Mouse (Mus musculus): ENCODE measurements at regions not wholly inside any gene's neighbourhood (a gene's known extent, or its start where the extent isn't known, plus 50 kb on each side); places are given as distances from the start of the nearest gene placed in this dataset.

GRCm38 (mm10) chr15:6934564-6934980, 59.8 kb upstream of the Osmr start:
- no peak for ATAC-seq (ENCODE audit: poor library complexity, severe bottlenecking)

DNA sequence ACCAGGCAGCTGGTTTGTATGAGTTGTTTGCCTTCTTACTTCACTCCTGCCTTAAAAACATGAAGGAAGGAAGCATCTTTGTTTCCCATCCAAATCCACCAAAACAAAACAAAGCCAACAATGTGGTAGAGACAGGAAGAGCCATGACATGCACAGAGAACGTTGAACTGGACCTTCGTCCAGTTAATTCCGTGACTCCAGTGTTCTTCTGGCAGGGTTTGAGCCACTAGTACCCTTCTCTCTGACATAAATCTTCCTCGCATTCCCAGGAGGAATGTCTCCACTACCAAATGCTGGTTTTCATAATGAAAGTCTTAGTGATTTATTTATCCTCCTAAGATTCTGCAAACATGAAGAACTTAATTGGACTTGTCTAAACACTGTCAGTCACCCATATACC, 66.7 kb upstream of the Osmr start:
- no peak for ATAC-seq (ENCODE audit: poor library complexity, severe bottlenecking)

DNA sequence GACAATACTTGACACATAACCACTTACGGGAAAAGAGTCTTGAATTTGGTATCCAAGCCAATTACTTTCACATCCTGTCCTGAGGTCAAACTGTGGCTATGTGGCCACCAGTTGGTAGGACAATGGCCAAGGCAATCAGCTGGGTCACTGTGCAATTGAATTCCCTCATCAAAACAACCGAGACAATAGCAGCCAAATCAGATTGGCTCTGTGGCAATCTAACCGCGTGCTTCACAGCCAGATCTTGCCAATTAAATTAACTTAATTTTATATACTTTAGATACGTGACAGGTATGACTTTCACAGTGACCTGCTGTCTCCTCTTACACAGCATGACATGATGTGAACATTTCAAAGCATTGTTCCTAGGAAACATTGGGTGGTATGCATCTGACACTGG, 74.5 kb upstream of the Osmr start:
- ATAC-seq (ENCODE audit: poor library complexity, severe bottlenecking) = no peak

GRCm38 (mm10) chr15:6949686-6950085, 74.9 kb upstream of the Osmr start:
- ATAC-seq (ENCODE audit: poor library complexity, severe bottlenecking) = no peak

- ATAC-seq (ENCODE audit: poor library complexity, severe bottlenecking) = no peak
These were observed 75.7 kb upstream of the Osmr start for GRCm38 (mm10) chr15:6950503-6950902.

DNA sequence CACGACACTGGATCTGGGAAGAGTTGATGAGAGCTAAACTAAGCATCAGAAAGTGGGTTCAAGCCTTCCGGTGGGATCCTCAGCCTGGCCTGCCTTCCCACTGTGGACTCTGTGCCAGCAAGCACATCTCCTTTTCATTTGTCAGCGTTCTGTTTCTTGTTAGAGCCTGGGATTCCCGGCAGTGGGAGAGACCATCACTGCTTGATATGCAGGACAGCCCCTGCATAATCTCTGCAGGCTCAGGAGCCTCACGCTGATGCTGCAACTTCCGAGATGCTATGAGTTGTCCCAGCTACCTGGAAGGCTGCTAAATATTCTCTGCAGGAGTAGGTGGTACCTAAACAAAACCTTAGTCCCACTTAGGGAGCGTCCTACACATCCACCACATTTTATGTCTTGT, 78.8 kb upstream of the Osmr start:
- ATAC-seq (ENCODE audit: poor library complexity, severe bottlenecking) = no peak

DNA sequence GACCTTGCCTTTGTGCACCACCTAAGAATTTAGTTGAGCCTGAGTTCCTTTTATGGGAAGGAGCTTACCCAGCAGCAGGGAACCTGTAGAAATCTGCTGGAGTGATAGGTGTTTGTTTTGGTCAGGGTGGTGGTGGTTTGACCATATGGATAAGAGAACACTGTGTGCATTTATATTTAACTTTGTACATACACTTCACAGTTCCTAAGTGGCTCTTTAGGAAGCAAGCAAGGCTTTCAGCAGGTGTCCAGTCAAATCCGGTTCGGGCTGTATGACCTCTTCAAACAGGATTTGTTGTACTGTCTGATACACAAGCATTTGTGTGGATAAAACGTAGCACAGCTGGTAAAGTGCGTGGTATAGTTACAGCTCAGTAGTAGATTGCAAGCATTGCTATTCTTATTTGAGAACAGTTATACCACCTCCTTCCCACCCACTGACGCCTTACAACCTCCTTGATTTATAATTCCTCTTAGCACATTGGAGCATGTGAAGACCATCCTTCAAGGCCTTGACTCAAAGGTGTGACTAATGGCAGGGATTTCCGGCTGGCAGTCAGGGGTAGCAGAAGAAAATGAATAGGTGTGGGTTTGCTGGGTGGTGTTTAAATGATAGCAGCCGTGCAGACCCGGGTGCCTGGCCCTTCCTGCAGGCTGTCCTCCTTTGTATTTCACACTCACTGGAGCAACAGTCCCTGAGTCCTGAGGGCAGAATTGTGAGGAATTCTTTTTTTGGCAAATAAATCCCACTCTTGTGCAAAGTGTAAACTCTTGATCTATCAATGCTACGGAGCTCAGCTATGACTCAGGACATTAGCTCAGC, 79.4 kb upstream of the Osmr start:
- no peak for ATAC-seq (ENCODE audit: poor library complexity, severe bottlenecking)

- ATAC-seq (ENCODE audit: poor library complexity, severe bottlenecking) = no peak
These were observed 85.1 kb upstream of the Osmr start for GRCm38 (mm10) chr15:6959911-6960310.

GRCm38 (mm10) chr15:6960753-6961746, 86.3 kb upstream of the Osmr start:
- no peak for ATAC-seq (ENCODE audit: poor library complexity, severe bottlenecking)

DNA sequence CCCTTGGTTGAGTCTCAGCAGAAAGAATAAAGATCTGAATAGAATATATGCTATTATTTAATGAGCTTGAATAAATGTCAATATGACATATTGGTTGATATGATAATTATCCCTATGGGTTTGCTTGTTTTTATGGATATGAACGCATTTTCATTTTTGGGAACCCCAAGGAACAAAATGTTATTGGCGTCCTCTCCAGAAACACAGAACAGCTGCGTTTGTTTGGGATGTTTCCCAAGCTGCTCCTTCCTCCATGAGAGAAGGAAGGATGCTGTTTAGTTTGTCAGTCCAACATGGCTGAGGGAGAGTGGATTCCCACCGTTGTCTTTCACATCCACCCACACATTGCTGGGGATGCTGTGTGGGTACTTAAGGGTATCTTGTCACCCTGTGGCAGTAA, 89.9 kb upstream of the Osmr start:
- ATAC-seq (ENCODE audit: poor library complexity, severe bottlenecking) = no peak

- ATAC-seq (ENCODE audit: poor library complexity, severe bottlenecking) = no peak
These were observed 90.7 kb upstream of the Osmr start for GRCm38 (mm10) chr15:6965446-6965845.

DNA sequence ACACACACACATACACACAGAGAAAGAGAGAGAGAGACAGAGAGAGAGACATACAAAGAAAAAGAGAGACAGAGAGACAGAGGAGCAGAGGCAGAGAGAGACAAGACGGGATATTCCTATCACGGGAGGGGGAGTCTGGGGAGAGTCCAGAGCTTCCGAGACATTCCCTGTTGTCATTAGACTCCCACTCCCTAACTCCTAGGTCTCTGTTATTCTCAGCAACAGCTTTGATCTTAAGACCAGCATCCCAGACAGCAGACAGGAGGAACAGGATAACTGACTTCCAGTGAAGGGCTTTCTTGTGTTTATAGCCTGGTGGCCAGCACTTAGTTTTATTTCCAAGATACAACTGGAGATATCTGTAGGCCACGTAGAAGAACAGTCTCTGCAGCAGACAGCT, 99.6 kb upstream of the Osmr start:
- no peak for ATAC-seq (ENCODE audit: poor library complexity, severe bottlenecking)

DNA sequence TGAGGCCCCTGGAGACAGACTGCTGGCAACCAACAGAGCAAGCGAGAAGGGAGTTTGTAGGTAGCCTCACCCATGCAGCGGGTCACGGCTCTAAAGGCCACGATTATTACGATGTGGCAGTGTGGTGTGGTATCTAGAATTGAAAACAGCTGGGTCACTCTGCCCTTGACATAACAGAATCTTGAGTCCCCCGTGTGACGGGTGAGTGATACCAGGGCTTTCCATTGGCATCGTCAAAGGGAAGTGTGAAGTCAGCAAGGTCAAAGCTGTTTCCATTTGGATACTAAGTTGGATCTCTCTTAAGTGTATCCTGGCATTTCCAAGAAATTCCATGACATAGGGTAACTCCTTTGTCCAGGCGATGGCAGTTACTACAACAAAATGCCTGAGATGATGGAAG, 106.7 kb upstream of the Osmr start:
- ATAC-seq (ENCODE audit: poor library complexity, severe bottlenecking) = no peak

GRCm38 (mm10) chr15:6983320-6983719, 107.1 kb upstream of the Lifr start:
- no peak for ATAC-seq (ENCODE audit: poor library complexity, severe bottlenecking)

- no peak for ATAC-seq (ENCODE audit: poor library complexity, severe bottlenecking)
These were observed 102.2 kb upstream of the Lifr start for GRCm38 (mm10) chr15:6988187-6988586.

GRCm38 (mm10) chr15:6989094-6989493, 101.3 kb upstream of the Lifr start:
- ATAC-seq (ENCODE audit: poor library complexity, severe bottlenecking) = no peak

DNA sequence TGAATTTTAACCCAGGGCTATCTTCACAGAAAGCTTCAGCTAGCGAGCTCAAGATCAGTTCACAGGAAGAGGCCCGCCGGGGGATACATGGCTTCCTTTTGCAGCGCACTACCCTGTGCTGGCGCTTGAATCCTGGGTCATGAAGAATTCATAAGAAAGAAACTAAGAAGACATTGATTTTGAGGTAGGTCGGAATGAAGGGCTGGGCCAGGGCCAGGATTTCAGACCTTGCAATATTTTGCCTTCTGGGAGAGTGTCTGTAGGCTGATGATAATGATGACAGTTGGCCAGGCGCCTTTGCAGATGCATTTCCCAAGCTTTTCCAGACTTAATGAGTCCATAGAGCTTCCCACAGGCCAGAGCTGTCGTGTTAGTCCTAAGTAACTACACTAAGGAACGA, 97.2 kb upstream of the Lifr start:
- no peak for ATAC-seq (ENCODE audit: poor library complexity, severe bottlenecking)

- ATAC-seq (ENCODE audit: poor library complexity, severe bottlenecking) = no peak
These were observed 95.2 kb upstream of the Lifr start for GRCm38 (mm10) chr15:6995246-6995645.

DNA sequence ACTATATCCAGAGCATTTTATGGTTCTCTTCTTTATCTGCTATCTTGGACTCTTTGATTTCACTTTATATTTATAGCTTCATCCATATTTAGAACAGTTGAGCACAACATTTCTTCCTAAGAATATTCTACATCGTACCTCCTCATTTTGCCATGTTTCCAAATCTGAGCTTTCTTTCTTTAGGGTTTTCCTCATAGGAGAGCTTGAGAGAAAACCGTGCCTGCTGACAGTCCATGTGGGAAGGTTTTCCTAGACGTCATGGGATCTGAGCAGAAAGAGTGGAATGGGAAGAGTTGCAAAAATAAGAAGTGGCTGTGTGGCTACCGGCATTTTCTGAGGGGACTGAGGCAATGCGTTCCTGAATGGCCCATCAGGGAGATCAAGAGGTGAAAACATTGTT, 92.5 kb upstream of the Lifr start:
- ATAC-seq (ENCODE audit: poor library complexity, severe bottlenecking) = no peak

- no peak for ATAC-seq (ENCODE audit: poor library complexity, severe bottlenecking)
These were observed 91.8 kb upstream of the Lifr start for GRCm38 (mm10) chr15:6998576-6999070.

DNA sequence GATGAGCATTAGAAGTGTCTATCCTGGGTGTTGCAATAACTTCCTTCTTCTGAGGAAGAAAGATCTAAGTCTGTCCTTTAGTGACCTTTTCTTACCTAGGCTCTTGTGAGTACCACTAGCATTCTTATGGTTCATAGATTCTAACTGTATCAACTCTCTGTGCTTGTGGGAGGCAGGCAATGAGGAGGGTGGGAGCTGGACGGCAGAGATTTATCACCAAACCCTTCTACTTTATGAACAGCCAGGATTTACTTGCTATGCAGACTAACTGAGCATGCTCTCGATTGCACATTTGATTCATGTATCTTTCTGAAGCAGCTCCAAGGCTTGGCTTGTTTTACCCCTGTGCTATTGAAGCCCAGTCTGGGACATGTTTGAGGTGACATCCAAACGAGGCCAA, 90.7 kb upstream of the Lifr start:
- no peak for ATAC-seq (ENCODE audit: poor library complexity, severe bottlenecking)

GRCm38 (mm10) chr15:7002226-7002625, 88.2 kb upstream of the Lifr start:
- no peak for ATAC-seq (ENCODE audit: poor library complexity, severe bottlenecking)
